Mouse (Mus musculus) layer of hippocampus, adult 18-20 months (tissue): Measurements from ENCODE around the gene Olfr773. TPM values are rescaled to one million over a fixed set of nuclear protein-coding genes. Genes with fewer than 3 reads are reported as not detected.
"Not testable (repeated sequence)": the region's sequence is repeated elsewhere in the genome, so short reads cannot be mapped to it uniquely, and the experiment has no call there.

ENCODE experiments used
- DNase-seq, 2 experiments: peaks; one replicate each; pipeline ENCODE4 v3.0.0; 2022; ENCODE audit warnings: low spot score in 2 of 2
- long read RNA-seq: library from polyadenylated mRNA; stranded (forward); transcript quantifications from one replicate; pipeline ENCODE4 v2.0.0, GENCODE M21; 2021
- total RNA-seq, 2 experiments: library from RNA; stranded (reverse); gene quantifications; 2 replicates each; pipeline ENCODE4 v1.2.3; 2021

Olfr773 gene
- total RNA-seq: not detected
- long read RNA-seq: 0 reads

DNA sequence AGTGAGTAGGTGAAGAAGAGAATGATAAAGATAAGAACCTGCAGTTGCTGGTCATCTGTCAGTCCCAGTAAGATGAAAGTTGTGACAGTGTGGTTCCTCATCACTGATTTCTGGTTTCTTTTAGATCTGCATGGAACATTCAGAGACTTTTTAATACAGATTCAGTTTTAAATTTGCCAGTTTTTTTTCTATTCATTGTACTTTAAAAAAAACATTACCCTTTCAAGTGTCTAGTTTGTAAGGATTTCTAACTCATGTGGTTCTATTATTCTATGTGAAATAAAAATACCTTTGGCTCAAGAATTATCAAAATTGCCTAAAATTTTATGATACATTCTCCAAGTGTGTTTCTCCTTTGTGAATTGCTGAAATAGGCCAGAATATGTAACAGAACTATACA is at the start of gene Olfr773:
Gene Olfr773 (minus strand): TSS at position 101 of the 400 bp plus-strand sequence.
- not testable (repeated sequence) for DNase-seq

DNA sequence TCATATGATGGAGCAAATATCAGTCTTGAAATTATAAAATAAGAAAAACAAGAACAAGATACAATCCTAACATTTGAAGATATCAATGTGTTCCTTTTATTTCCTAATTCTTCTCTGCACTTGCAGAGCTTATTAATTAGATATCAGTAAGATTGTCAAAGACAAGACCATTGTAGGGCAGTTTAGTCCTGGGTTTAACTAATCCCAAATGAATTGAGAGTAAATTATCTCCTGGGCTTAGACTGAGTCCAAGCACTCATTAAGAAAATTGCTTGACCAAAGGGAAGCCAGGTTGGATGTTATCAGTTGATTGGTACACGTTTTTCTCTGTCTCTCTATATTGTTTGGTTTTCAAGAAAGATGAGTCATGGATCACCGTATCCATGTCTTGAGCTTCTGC is 48.7 kb upstream of the Olfr773 start, which contains the start of gene Olfr774:
Gene Olfr774 (plus strand): TSS at position 301 of the 400 bp plus-strand sequence.
- DNase-seq: no peak

DNA sequence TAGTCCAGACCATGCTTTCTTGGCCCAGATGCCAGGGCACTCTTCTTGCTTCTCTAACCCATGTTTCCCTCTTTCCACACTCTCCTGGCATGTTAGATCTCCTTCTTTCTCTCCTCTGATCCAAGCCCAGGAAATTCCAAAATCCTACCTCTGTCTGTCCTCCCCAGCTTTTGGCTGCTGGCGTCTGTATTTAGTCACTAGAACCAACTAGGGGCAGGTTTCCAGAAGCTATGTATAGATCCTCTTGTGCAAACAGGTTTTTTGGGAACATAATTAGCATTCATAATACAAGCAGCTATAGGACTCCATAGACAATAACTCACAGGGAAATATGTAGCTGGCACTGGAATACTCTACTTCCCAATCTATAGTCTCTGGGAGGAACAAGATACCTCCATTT is 43.5 kb upstream of the Olfr773 start:
- DNase-seq: no peak

DNA sequence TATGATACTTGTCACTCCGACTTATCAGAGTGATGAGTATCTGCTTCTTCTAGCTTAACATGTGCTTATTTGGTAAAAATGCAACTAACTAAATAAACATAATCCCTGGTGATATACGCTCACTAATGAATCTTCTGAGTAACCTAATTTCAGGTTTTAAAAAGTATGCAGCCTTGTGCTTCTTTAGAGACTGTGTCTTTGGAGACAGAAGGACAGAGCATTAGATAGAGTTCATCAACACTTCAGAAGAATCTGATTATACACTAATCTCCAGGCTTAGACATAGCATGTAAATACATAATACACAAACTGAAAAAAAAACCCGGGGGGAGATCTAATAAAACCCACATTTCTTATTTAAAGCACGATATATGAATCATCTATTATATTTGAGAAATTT is 9.4 kb downstream of the Olfr773 start, which contains the start of gene Olfr772:
Gene Olfr772 (minus strand): TSS at position 101 of the 400 bp plus-strand sequence.
- not testable (repeated sequence) for DNase-seq

DNA sequence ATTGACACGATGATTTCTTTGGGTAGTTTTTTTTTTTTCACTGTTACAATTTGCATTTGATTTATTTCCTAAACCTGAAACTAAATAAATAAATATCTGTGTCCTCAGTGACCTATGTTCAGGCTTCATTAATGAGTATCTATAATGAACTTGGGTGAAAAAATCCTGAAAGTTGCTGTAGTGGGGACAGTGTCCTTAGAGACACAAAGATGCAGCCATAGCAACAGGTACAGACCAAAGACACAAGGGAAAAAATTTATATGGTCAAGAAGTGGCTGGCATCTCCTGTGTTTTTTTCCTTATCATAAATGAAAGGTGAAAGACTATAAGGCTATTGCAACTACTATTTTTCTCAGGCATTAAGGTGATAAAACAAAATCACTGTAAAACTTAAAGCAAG is 22.6 kb downstream of the Olfr773 start, which contains the start of gene Olfr771:
Gene Olfr771 (minus strand): TSS at position 101 of the 400 bp plus-strand sequence.
- no peak for DNase-seq

DNA sequence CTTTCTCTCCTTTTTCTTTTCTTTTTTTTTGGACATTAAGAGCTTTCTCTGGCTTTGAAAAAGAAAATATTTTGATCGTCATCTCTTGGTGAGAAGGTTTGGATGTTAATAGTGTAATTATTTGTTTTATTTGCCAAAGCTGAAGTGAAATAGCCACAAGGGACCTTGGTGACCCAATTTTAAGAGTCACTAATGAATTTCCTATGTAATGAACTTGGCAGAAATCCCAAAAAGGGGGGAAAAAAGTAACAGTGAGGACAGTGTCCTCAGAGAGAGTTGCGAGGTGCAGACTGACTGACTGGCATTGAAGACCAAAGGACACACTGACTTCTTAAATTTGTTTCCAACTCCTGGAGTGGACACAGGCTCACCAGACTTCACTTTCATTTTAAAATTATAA is 48.3 kb downstream of the Olfr773 start, which contains the start of gene Olfr770:
Gene Olfr770 (minus strand): TSS at position 101 of the 400 bp plus-strand sequence.
- no peak for DNase-seq

Other genes starting within 250 kb of the Olfr773 start
- not detected for gene Mettl7b, start 226.4 kb downstream of the Olfr773 start, total RNA-seq
- gene Olfr9, start 198.0 kb downstream of the Olfr773 start, total RNA-seq: not detected
- gene Olfr763, start 176.6 kb downstream of the Olfr773 start, total RNA-seq: not detected
- gene Olfr764-ps1, start 147.5 kb downstream of the Olfr773 start, total RNA-seq: not detected
- not detected for gene Olfr765, start 137.4 kb downstream of the Olfr773 start, total RNA-seq
- gene Olfr766-ps1, start 118.4 kb downstream of the Olfr773 start, total RNA-seq: not detected
- not detected for gene Olfr767, start 104.5 kb downstream of the Olfr773 start, total RNA-seq
- gene Olfr768, start 88.0 kb downstream of the Olfr773 start, total RNA-seq: not detected
- not detected for gene Olfr769, start 69.6 kb downstream of the Olfr773 start, total RNA-seq
- gene Olfr770, start 48.4 kb downstream of the Olfr773 start, total RNA-seq: not detected
- gene Olfr771, start 22.7 kb downstream of the Olfr773 start, total RNA-seq: not detected
- not detected for gene Olfr772, start 9.5 kb downstream of the Olfr773 start, total RNA-seq
- not detected for gene Olfr774, start 48.8 kb upstream of the Olfr773 start, total RNA-seq
- gene Olfr775, start 61.0 kb upstream of the Olfr773 start, total RNA-seq: not detected
- not detected for gene Olfr776, start 71.7 kb upstream of the Olfr773 start, total RNA-seq
- not detected for gene Olfr777, start 84.1 kb upstream of the Olfr773 start, total RNA-seq
- gene Olfr780, start 130.7 kb upstream of the Olfr773 start, total RNA-seq: not detected
- not detected for gene Olfr781, start 141.4 kb upstream of the Olfr773 start, total RNA-seq
- not detected for gene Olfr782, start 161.4 kb upstream of the Olfr773 start, total RNA-seq
- gene Olfr784, start 196.7 kb upstream of the Olfr773 start, total RNA-seq: under 1 TPM; 0.10 to 0.22 TPM
- gene Olfr785, start 218.0 kb upstream of the Olfr773 start, total RNA-seq: not detected
- not detected for gene Olfr786, start 239.9 kb upstream of the Olfr773 start, total RNA-seq